Mouse (Mus musculus) kidney, postnatal 25 days (tissue): ENCODE measurements around the gene Rcc1l.

Experiments used
- DNase-seq, 2 experiments: peaks; one replicate each; pipeline ENCODE4 v3.0.0; 2021; ENCODE audit warnings: mixed read lengths in 2 of 2

Gene Rcc1l

DNA sequence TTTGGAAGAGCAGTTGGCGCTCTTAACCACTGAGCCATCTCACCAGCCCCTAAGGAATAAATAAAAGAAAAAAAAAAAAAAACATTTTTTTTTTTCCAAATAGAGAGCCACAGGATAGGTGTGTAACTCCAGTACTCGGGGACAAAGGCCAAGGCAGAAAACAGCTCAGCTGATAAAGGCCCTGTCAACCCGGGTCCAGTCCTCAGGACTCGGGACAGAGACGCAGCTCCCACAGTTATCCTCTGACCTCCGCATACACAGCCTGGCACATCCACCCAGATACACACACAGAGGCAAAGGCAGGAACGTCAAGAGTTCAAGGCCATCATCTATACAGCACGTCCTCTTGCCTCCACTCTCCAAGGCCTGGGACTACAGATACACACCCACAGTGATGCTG is 6.4 kb downstream of the Rcc1l start:
- DNase-seq: no peak

- DNase-seq: no peak
Observed at GRCm38 (mm10) chr5:134169231-134169630, 7.3 kb downstream of the Rcc1l start.

DNA sequence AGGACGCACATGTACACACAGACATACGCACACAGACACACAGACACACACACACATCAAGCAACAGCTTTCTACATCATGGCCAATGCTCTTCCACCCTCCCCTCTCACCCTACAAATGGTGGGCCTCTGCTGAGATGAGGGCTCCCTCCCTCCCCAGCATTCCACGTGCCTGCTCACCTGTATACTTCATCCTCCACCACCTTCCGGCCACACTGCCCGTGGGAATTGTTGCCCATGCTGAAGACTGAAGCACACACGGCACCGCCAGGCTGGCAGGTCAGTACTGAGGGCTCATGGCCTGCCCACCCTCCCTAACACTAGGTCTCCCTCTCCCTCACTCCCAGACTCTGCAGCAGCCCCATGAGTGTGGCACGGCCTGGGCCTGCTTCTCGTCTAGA is 8.5 kb downstream of the Rcc1l start:
- DNase-seq: peak in 1 of 2 experiments; percentile 57

DNA sequence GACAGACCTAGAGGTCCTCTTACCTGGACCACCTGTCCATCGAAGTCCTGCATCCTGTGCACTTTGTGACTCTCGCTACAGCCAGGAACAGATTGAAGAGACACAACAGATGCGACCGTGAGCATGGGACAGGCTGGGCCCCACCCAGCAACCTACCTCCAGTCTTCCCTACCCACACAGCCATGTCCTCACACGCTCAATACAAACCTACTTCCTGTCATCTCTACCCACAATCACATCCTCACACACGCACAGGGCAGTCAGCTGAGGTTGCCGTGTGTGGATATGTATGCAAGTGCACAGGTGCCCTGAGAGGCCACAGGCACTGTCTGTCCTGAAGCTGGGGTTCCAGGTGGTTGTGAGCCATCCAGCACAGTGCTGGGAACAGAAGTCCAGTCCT is 9.9 kb downstream of the Rcc1l start:
- DNase-seq: no peak

DNA sequence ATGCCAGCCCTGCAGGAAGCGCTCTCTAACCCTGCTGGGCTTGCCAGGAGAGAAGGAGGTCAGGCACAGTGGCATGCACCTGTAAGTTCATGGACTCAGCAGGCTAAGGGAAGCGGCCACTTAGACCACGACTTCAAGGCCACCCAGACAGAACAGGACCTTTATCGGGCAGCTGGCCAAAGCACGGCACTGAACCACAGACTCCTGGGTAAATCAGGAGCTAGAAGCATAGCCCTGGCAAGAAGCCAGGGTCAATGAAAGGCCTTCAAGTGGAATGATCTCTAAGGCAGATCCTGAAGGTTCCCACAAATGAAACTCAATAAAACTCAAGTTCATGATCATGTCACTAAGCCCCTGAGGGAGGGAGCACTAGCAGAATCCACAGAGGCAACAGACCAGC is 11.9 kb downstream of the Rcc1l start:
- DNase-seq: peak; percentile 85 to 92

DNA sequence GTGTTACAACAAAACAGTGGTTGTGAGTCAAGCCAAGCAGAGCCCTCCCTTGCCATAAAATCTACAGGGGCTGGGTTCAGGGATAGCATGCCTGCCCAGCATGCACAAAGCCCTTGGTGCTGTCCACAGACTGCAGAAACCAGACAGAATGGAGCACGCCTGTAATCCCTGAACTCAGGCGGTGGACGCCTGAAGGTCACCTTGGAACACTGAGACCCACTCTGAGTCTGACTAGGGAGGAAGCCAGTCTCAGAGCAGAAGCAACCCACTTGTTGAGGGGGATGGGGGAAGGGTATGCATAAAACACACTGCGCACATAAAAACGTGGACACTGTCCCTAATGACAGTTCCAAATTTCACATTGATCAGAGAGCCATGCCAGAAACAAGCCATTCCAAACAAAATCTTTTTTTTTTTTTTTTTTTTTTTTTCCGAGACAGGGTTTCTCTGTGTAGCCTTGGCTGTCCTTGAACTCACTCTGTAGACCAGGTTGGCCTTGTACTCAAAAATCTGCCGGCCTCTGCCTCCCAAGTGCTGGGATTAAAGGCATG is 20.6 kb downstream of the Rcc1l start:
- no peak for DNase-seq

- DNase-seq: no peak
Observed at GRCm38 (mm10) chr5:134151895-134152294, 24.7 kb downstream of the Rcc1l start.

GRCm38 (mm10) chr5:134148153-134148552 is 28.4 kb downstream of the Rcc1l start:
- DNase-seq: no peak

DNA sequence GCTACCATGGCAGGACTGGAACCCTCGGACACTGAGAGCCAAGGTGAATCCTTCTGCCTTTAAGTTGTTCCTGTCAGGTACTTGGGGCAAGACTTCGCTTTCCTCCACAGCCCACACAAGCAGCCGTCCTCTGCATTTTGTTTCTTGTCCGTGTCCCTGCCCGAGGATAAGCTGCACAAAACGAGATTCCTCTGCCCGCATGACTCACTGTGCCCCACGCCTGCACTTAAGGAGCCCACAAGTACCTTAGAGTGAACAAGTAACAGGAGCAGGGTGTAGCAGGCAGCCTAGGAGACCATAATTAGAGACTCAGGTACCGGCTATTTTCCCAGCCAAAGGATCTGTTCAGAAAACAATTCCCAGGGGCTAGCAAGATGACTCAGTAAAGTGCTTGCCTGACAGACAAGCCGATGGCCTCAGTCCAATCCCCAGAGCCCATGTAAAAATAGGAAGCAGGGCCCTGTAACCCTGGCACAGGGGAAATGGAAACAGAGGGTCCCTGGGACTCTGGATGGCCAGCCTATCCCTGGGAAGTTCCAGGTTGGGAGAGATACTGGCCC is 29.3 kb downstream of the Rcc1l start:
- DNase-seq: no peak

GRCm38 (mm10) chr5:134144986-134145385 is 31.6 kb downstream of the Rcc1l start:
- DNase-seq: no peak

GRCm38 (mm10) chr5:134142381-134142780 is 34.2 kb downstream of the Rcc1l start:
- no peak for DNase-seq

GRCm38 (mm10) chr5:134141236-134141635 is 35.3 kb downstream of the Rcc1l start:
- DNase-seq: no peak

DNA sequence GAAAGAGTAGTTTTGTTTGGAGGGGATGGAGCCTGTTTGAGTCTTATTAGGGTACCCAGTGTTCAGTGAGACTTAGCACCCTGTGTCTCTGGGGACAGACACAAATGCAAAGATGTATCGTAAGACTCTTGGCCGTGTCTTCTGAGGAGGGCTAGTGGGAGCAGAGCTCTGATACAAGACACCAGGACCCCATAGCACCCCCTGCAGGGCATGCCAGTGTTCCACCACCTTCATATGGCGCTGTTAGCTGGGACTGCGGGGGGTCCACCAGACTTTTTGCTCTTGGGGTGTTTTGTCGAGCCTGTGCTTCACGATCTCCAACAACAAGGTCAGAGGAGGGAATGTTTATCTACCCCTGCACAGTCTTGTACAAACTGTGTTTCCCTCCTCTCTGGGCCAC is 37.1 kb downstream of the Rcc1l start:
- DNase-seq: no peak

DNA sequence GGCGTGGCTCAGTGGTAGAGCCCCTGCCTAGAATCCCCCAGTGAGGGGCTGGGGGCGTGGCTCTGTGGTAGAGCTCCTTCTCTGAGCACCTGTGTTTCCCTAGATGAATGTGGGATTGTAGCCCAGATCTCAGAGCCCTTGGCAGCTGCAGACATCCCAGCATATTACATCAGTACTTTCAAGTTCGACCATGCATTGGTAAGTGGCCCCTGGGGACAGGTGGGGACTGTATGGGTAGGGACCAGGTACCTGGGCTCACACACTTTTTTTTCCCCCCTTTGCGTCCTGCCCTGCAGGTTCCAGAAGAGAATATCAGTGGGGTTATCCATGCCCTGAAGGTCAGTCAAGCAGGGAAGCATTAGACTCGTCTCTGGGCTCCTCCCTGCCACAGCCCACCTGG is 38.6 kb downstream of the Rcc1l start:
- DNase-seq: no peak

GRCm38 (mm10) chr5:134136022-134136421 is 40.6 kb downstream of the Rcc1l start:
- DNase-seq: peak; percentile 20 to 60

DNA sequence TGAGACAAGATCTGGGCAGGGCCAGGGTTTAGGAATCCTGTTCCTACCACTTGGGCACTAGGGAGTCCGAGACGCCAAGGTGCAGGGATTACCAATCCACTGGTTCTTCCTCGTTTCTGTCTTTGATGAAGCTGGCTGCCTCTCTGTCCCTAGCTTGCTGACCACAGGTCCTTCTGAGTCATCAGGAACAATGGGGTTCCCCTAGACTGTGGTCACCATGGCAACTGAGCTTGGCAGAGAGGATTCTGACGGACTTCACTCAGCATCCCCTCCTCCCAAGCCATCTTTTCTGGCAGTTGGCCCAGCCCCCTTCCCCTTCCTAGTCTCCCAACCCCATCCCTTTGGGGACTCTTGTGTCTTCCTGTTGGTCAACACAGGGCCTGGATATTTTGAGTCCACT is 45.0 kb downstream of the Rcc1l start:
- no peak for DNase-seq

- DNase-seq: no peak
Observed at GRCm38 (mm10) chr5:134126232-134126631, 50.3 kb downstream of the Rcc1l start.

DNA sequence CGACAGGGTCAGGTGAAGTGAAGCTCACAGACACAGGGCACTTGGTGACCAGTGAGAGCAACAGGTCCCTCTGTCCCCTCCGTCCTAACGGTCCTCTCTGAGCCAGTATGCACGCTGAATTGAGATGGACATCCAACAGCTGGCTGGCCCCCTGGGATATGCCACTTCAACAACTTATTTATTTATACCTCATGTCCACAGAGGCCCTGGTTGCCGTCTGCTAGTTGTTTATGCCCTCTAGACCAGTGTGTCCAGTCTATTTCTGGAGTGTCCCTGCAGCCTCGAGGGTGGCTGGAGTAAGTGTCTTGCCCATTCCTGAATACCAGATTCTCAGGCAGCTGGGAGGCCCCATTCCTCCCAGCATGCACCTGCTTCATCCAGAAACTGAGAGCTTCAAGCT is 52.7 kb downstream of the Rcc1l start:
- DNase-seq: no peak

GRCm38 (mm10) chr5:134121893-134122259 is 54.7 kb downstream of the Rcc1l start:
- no peak for DNase-seq

DNA sequence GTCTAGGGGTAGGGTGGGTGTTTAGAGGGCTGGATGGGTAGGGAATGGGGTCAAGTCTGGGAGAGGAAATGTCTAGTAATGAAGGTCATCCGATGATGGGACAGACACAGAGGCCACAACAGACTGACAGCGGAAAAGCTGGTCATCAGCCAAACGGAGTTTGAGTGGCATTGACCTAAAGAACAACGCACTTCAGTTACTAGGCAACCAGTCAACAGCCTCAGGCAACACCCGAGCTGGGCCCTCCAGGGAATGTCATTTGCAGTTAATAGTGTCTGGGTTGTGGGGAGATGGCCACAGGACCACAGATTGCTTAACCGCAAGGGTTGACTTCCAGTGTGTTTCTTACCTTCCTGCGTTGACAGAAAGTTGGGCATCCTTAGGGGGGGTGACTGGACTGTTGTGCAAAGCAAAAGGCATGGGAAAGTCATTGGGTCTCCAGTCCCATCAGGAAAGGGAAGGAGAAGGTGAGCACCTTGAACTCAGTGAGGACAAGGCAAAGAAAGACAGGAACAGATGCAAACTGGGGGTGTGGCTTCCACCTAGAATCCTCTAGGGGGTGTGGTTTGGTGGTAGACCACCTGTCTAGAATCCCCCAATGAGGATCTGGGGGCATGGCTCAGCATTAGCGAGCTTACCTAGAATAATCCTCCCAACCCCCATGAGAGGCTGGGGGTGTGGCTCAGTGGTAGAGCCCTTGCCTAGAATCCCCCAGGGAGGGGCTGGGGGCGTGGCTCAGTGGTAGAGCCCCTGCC is 55.3 kb downstream of the Rcc1l start:
- no peak for DNase-seq

DNA sequence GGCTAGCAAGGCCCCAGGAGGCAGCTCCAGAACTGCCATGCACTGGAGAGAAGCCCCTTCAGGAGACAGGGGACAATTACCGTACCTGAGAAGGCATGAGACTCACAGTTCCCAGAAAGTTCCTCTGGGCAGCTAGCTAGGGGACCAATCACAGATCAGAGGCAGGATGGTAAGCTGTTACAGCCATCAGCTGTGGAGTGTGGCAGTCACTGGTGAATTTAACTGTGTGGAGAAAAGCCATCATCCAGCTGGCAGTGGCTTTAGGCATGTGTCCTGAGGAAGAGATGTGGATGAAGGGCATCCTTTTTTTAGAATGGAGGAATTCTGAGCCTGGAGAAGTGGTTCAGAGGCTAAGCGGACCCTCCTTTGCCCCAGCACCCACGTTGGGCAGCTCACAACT is 56.4 kb downstream of the Rcc1l start:
- no peak for DNase-seq

GRCm38 (mm10) chr5:134119481-134120120 is 57.0 kb downstream of the Rcc1l start:
- no peak for DNase-seq

DNA sequence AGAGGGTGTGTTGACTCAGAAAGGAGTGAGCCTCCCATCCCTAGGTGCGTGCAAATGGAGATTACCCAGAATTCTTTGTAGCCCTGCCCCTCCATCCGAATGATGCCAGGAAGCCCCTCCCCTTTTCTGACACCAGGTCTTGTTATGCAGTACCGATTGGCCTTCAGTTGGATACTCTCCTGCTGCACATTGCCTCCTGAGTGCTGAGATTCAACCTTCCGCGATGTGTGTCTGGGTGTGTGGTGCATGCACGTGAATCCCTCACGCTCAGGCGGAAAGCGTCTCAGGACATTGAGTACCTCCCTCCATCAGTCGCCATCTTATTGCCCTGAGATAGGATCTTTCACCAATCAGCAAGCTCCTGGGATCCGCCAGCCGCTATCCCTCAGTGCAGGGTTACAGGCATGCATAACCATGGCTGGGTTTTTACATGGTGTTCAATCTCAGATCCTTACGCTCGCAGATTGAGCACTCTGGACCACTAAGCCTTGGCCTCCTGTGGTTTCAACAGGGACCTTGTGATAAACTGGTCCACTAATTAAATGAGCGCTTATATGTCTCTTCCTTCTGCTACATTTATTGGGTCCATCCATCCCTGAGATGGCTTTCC is 57.7 kb downstream of the Rcc1l start:
- no peak for DNase-seq
